Mouse (Mus musculus) kidney, adult 11 months (tissue): ENCODE data around the gene Arpc1b.

Source experiments
- DNase-seq: peaks from one replicate; pipeline ENCODE4 v3.0.0; 2022

The Arpc1b gene

GRCm38 (mm10) chr5:145166536-145167305 lies 52.7 kb downstream of the Arpc1b start, which contains the start of the genes Ptcd1 and Cpsf4:
Gene Ptcd1 (minus strand): TSS chr5:145167108.
Gene Cpsf4 (plus strand): TSS chr5:145167213.
- peak; percentile 99 for DNase-seq

DNA sequence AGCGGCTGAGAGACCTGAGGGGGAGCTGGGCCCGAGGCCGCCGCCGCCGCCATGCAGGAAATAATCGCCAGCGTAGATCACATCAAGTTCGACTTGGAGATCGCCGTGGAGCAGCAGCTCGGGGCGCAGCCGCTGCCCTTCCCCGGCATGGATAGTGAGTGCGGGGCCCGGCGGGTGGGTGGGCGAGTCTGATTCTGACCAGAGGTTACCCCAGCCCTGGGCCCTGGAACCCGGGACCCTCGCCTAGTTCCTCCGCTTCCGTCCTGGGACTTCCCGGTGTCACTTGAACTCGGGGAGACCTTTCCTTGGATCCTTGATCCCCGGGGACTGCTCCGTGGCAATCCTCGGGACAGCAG lies 53.3 kb downstream of the Arpc1b start:
- no peak for DNase-seq

DNA sequence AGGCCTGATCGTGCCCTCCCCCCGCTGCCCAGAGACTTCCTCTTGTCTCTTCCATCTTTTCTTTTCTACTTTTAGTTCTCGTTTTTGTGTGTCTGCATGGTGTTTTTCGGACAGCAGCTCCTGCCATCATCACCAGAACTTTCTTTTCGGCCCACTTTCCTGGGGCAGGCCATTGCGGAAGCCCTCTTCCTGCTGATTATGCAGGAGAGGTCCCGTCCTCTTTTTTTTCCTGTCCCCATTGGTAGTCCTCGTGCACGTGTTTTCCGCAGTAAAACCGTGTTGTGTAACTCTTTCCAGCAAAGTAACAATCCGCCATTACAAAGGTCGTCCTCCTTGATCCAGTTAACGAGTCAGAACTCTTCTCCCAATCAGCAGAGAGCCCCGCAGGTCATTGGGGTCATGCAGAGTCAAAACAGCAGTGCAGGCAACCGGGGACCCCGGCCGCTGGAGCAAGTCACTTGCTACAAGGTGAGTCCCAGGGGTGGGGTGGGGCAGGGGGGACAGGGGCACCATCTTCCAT lies 64.5 kb downstream of the Arpc1b start:
- no peak for DNase-seq
